Mouse (Mus musculus) gonadal fat pad, adult 2 months (tissue): ENCODE measurements at regions not wholly inside any gene's neighbourhood (a gene's known extent, or its start where the extent isn't known, plus 50 kb on each side); places are given as distances from the start of the nearest gene placed in this dataset.

Source experiments
- DNase-seq: peaks from one replicate; pipeline ENCODE4 v3.0.0-alpha.2; 2012; ENCODE audit warnings: low read depth

DNA sequence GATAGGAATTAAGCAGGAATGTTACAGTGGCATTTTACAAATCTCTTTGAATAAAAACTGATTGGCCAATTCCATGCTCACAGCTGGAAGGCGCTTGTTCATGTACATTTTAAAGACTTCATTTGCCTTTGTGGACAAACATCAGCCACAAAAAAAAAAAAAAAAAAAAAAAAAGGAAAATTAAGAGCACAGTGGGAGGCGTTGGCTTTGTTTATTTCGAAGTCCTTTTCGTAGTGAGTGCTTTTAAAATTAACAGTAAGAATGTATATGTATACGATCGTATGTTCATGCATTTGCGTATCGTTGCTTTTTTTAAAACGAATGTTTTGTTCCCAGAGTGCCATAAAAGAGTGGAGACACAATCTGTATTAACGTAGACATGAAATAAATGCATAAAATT, 250.6 kb upstream of the Nfe2l3 start:
- no peak for DNase-seq

DNA sequence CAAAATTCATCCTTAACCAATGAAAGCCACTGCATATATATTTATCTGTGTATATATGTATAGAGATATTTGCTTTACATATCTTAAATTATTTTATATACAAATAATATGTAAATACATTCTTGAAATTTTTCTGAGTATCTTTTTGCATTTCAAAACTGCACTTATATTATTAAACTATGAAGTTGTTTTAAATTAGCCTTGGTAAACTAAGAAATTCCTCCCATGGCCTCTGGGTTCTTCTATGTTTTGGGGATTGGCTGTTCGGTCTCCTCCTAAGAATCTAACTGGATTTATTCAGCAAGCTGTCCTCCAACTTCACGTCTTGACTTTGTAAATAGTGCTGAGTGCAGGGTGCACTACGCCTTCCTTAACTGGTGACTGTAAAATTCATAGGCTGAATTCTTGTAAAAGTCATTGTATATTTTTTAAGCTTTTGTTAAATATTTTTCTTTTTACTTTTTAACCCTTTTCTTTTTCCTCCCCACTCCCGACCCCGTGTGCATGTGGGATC, 249.6 kb upstream of the Nfe2l3 start:
- no peak for DNase-seq

GRCm38 (mm10) chr6:51183576-51184420, 248.7 kb upstream of the Nfe2l3 start:
- DNase-seq: no peak

- DNase-seq: no peak
These were observed 248.0 kb upstream of the Nfe2l3 start for GRCm38 (mm10) chr6:51184500-51184899.

GRCm38 (mm10) chr6:51185201-51185600, 247.3 kb upstream of the Nfe2l3 start:
- no peak for DNase-seq

GRCm38 (mm10) chr6:51189173-51189572, 243.3 kb upstream of the Nfe2l3 start:
- no peak for DNase-seq

DNA sequence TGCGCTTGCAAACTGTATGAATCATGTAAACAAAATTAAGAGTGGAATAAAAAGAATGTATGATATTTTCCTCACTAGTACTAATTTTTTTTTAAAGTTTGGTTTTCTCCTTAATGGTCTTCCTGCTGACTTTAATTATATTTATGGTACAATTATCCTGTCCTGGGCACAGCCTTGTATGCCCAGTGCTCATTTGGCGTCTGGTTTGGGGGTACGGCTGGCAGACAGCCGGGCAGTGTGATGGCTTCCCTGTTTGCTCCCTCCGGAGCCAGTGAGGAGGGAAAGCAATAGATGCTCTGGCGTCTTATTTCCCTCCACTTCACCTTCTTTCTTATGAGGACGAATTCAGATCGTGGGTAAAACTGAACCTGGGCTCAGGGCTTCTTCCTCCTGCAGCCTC, 239.6 kb upstream of the Nfe2l3 start:
- no peak for DNase-seq

- DNase-seq: no peak
These were observed 239.1 kb upstream of the Nfe2l3 start for GRCm38 (mm10) chr6:51193356-51193755.

GRCm38 (mm10) chr6:51196391-51196790, 236.1 kb upstream of the Nfe2l3 start:
- no peak for DNase-seq

- no peak for DNase-seq
These were observed 235.3 kb upstream of the Nfe2l3 start for GRCm38 (mm10) chr6:51197000-51197774.

DNA sequence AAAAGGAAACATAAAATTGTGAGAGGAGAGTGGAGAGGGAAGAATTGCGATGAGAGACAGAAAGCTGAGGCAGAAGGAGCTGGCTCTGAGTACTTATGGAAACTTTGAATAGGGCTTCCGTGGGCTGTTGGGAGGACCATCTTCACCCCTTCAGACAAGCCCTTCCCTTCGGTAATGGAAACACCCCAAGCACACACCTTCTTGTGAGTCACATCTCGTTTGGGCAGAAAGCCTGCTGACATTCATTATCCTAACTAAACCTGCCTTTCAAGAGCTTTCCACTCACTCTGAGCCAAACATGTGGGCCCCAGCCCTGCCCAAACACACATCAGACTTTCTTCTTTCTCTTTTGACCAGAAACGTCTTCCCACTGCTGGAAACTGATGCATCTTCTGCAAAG, 232.3 kb upstream of the Nfe2l3 start:
- no peak for DNase-seq

- no peak for DNase-seq
These were observed 231.6 kb upstream of the Nfe2l3 start for GRCm38 (mm10) chr6:51200837-51201236.

- DNase-seq: no peak
These were observed 228.2 kb upstream of the Nfe2l3 start for GRCm38 (mm10) chr6:51204306-51204705.

GRCm38 (mm10) chr6:51205411-51205810, 227.1 kb upstream of the Nfe2l3 start:
- DNase-seq: no peak

DNA sequence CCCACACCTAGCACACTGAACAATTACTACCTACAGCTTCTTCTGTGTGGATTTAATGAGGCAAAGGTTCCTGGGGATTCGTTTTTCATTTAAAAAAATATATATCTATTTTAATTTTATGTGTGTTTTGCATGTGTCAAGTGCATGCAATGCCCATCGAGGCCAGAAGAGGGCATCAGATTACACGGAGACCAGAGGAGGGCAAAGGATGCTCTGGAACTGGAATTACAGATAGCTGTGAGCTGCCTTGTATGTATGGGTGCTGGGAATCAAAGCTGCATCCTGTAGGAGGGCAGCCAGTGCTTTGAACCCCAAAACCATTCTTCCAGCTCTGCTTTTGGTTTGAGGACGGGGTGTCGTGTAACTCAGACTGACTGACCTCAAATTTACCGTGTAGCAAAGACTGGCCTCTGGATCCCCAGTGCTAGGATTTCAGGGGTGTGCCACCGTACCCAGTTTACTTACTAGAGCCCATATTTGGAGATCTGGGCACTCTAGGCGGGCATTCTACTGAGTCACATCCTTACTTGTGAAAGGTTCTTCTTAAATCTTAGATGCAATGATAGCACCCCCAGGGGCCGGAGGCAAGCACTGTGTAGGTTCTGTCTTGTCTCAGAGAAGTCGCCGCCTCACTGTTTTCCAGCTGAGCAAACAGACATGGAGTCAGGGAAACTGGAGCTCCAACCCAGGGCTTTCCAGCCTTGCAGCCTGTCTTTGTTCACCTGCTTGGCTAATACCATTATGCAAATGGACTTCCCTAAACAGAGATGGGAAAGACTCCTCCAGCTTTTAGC, 225.6 kb upstream of the Nfe2l3 start:
- no peak for DNase-seq

DNA sequence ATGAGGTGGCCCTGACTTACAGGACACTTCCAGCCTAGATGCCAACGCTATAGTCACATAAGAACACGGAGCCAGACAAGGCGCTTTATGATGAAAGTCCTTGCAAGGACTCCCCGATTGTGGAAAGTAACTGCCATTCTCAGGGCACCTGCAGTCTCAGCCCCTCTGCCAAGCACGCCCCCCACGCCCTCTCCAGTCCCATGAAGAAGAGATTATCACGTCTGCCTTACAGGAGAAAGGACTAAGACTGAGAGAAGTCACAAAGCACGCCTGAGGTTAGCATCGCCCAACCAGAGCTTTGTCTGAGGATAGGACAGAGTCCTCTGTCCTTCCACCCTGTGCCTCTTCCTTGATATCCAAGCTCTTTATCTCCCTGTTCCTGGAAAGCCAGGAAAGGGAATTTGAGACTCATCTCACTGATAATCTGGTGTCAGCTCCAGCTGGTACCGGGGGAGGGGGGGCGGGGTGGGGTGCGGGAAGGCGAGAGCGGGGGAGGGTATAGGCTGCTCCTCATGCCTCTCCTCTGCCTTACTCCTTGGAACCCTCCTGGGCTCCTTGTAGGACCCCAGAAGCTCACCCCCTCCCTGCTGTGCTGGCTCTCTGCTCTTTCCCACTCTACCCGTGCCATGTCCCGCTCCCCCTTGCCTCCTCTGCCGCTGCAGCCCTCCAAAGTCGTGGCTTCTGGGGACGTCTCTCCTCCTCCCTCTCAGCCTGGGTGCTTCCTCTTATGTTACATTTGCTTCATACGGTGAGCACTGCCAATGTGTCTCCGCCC, 224.7 kb upstream of the Nfe2l3 start:
- DNase-seq: no peak

GRCm38 (mm10) chr6:51208660-51209396, 223.6 kb upstream of the Nfe2l3 start:
- DNase-seq: no peak

DNA sequence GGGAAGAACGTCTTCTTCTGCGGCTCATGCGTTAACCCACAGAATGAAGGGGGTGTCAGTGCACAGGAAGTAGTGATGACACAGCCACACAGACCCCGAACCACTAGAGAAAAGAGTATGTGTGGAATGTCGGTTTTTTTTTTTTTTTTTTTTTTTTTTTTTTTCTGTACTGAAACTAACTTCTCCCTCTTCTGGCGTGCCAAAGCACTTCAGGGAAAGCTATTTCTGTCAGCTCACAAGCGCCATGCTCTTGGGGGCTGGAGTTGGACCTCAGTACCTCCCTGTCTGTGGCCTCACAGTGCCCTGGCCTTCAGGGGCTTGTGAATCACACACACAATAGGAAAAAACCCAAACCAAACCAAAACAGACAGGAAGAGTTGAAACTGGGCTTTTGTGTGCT, 221.1 kb upstream of the Nfe2l3 start:
- no peak for DNase-seq

DNA sequence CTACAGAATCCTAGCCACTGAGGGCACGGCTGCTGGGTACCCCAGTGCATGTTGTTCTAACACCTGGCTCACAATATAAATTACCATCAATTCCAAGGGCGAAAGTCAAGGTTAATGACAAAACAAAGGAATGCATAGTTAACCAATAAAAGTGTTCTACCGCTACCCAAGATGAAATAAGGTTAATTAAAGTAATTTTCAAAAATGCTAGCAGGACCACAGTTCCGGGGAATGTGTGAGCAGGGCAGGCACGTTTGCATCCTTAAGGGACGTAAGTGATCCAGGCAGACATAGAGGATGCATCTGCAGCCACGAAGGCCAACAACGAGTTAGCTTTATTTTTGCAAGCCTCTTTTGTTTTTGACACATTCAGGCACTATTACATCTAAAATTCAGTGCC, 220.3 kb upstream of the Nfe2l3 start:
- DNase-seq: no peak

DNA sequence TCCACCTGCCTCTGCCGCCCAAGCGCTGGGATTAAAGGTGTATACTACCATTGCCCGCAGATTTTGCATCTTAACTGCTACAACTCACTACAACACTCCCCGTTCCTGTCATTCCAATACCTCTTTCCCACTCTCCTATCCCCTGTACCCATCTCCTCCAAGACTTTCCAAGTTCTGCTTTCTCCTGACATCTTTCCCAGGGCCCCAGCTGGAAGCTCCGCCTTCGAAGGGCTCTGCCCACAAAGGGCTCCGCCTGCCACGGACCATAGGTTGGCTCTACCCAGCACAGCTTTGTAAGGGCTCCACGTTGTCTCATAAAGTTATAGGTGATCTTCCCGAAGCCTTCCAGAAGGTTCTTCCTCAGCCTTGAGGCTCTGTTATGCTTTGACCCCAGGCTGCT, 217.1 kb upstream of the Nfe2l3 start:
- DNase-seq: no peak

GRCm38 (mm10) chr6:51216472-51216871, 216.0 kb upstream of the Nfe2l3 start:
- peak; percentile 27 for DNase-seq
